ENCODE assay signal across 21 mouse cellular contexts in the genomic region with DNA sequence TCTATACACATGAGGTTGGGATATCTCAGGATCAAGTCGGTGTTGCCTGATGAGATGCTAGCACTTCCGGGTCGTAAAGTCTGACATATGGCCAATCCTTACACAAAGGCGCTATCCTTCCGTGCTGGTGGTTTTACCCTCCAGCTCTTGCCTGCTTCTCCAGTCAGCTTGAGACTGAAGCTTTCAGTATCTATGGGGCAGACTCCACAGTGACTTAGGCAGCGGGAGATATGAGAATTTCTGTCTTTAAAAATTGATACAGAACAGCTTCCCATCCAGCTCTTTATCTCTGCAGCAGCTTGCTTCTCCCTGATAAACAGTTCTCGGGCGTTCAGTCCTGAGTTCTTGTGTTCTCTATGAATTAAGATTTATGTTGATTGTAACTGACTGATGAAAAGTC. TPM values are rescaled to one million over a fixed set of nuclear protein-coding genes. Genes with fewer than 3 reads are reported as not detected.
DNase-seq lines count a peak whose midpoint lies in the region; ATAC-seq and TF ChIP-seq lines count a peak whose summit lies in the region.
"Had no signal": no experiment of that assay in that cellular context is flagged by ENCODE, and none has a peak within 500 bp of the region (broad histone marks: within the 10 kb centered on the region; RNA-seq: fewer than 3 reads in every experiment).

No protein-coding gene starts in this region.

- peak overlapping the region; percentile 65; the same call in 1 of the 2 replicates for H3K27ac ChIP-seq in liver, embryonic 16.5 days (ENCODE audit: low read length)
- no peak overlapping the region for H3K27ac ChIP-seq in heart, embryonic 11.5 days (ENCODE audit: low read depth, low read length)
- H3K27ac ChIP-seq: hindbrain, embryonic 12.5 days; limb, embryonic 10.5 days had no signal

- 28% methylated on average over 8 of the region's 8 CpGs for WGBS in liver, embryonic 16.5 days (ENCODE audit: insufficient replicate concordance)
- WGBS in heart, embryonic 11.5 days (ENCODE audit: insufficient replicate concordance): 63% methylated on average over 8 of the region's 8 CpGs

- H3K36me3 ChIP-seq in E14TG2a.4 (ENCODE audit: insufficient read depth, low read length): no peaks in the 10 kb centered on the region
- H3K36me3 ChIP-seq in liver, embryonic 16.5 days (ENCODE audit: control insufficient read depth, insufficient read depth): no peaks in the 10 kb centered on the region
- no peaks in the 10 kb centered on the region for H3K36me3 ChIP-seq in heart, embryonic 11.5 days (ENCODE audit: control insufficient read depth, insufficient read depth, low read length)
- H3K36me3 ChIP-seq: heart, embryonic 12.5 days; hindbrain, embryonic 12.5 days; limb, embryonic 10.5 days had no signal

- no peaks in the 10 kb centered on the region for H3K9me3 ChIP-seq in E14TG2a.4 (ENCODE audit: low read length)
- no peaks in the 10 kb centered on the region for H3K9me3 ChIP-seq in liver, embryonic 16.5 days (replicated peaks; ENCODE audit: control insufficient read depth, low read length)
- H3K9me3 ChIP-seq in heart, embryonic 11.5 days (replicated peaks; ENCODE audit: control insufficient read depth, low read length): no peaks in the 10 kb centered on the region
- H3K9me3 ChIP-seq: heart, embryonic 12.5 days; hindbrain, embryonic 12.5 days; limb, embryonic 10.5 days; megakaryocyte, embryonic 14.5 days had no signal

- TF ChIP-seq CTCF in E14TG2a.4 (conservative IDR thresholded peaks at IDR 0.05; ENCODE audit: low read length): no peak

- H3K9ac ChIP-seq in liver, embryonic 16.5 days (ENCODE audit: low read depth, low read length): no peak overlapping the region
- H3K9ac ChIP-seq in heart, embryonic 11.5 days (ENCODE audit: low read depth, low read length): no peak overlapping the region
- H3K9ac ChIP-seq: forebrain, postnatal 0 days; heart, embryonic 12.5 days; hindbrain, embryonic 12.5 days had no signal

- peaks cover 28% of the 10 kb centered on the region for H3K4me1 ChIP-seq in E14TG2a.4 (replicated peaks; ENCODE audit: low read depth, low read length)
- peaks cover 19% of the 10 kb centered on the region for H3K4me1 ChIP-seq in liver, embryonic 16.5 days (ENCODE audit: control insufficient read depth, low read depth, low read length)
- H3K4me1 ChIP-seq in heart, embryonic 11.5 days (ENCODE audit: control insufficient read depth, insufficient read depth, low read length): no peaks in the 10 kb centered on the region; the same call in 1 of the 2 replicates

- H3K4me3 ChIP-seq in E14TG2a.4 (replicated peaks; ENCODE audit: low read length): peak overlapping the region; percentile 33
- H3K4me3 ChIP-seq in liver, embryonic 16.5 days (ENCODE audit: low read depth, low read length): no peak overlapping the region; the same call in 1 of the 2 replicates
- no peak overlapping the region for H3K4me3 ChIP-seq in heart, embryonic 11.5 days (ENCODE audit: low read depth, low read length)
- H3K4me3 ChIP-seq: heart, embryonic 12.5 days; hindbrain, embryonic 12.5 days; limb, embryonic 10.5 days; megakaryocyte, embryonic 14.5 days had no signal

- H3K27me3 ChIP-seq in E14TG2a.4 (ENCODE audit: insufficient read depth, low read length): no peaks in the 10 kb centered on the region
- H3K27me3 ChIP-seq in liver, embryonic 16.5 days (ENCODE audit: control insufficient read depth, insufficient read depth, low read depth, low read length): peaks cover 1% of the 10 kb centered on the region; the same call in 1 of the 2 replicates
- H3K27me3 ChIP-seq in heart, embryonic 11.5 days (ENCODE audit: control insufficient read depth, insufficient read depth, low read length): no peaks in the 10 kb centered on the region
- H3K27me3 ChIP-seq: CH12.LX; heart, embryonic 12.5 days; hindbrain, embryonic 12.5 days; megakaryocyte, embryonic 14.5 days had no signal

- DNase-seq in R1 (ENCODE audit: low read depth, low spot score): peak; percentile 55
- DNase-seq in retina, embryonic 14.5 days (ENCODE audit: low spot score): no peak
- DNase-seq in B cell, adult 2 months: no peak
- DNase-seq: adrenal gland, postnatal 25 days; cerebellum, adult 2 months; kidney, adult 9 months; kidney, postnatal 25 days; lung, adult 18-20 months; lung, postnatal 14 days; thymus, postnatal 25 days had no signal

- peak overlapping the region; percentile 19 for H3K4me2 ChIP-seq in liver, embryonic 16.5 days (ENCODE audit: low read depth, low read length)
- H3K4me2 ChIP-seq in heart, embryonic 11.5 days: no peak overlapping the region
- H3K4me2 ChIP-seq: heart, embryonic 12.5 days; hindbrain, embryonic 12.5 days had no signal

- peak; percentile 81 for ATAC-seq in erythroid progenitor cell, adult 5-6 weeks (replicated peaks; ENCODE audit: low FRiP score, poor library complexity, severe bottlenecking)
- peak; percentile 92 for ATAC-seq in liver, embryonic 16.5 days (ENCODE audit: low read depth)
- no peak for ATAC-seq in heart, embryonic 11.5 days (replicated peaks; ENCODE audit: insufficient number of reproducible peaks, low FRiP score, low TSS enrichment)
- ATAC-seq: forebrain, postnatal 0 days; midbrain, embryonic 16.5 days had no signal

RNA-seq across cellular contexts. Expression of gene Aplp2, which starts 14.9 kb away (rescaled TPM):
- 268 and 297 TPM in 2 replicates for total RNA-seq in erythroid progenitor cell, adult 5-6 weeks (2015; ENCODE audit: low replicate concordance)
- 307 and 428 TPM in 2 replicates for total RNA-seq in erythroid progenitor cell, adult 5-6 weeks (2017; ENCODE audit: low replicate concordance)
- polyA plus RNA-seq in liver, embryonic 16.5 days (2015; fragmentation: Nextera tagmentation; extraction: Ambion mirVana): 194 and 198 TPM in 2 replicates
- polyA plus RNA-seq in heart, embryonic 11.5 days (2014; fragmentation: Nextera tagmentation; extraction: Ambion mirVana): 271 and 345 TPM in 2 replicates

RNA-seq across cellular contexts. Expression of gene Prdm10, which starts 53.8 kb away (rescaled TPM):
- 25.6 and 25.9 TPM in 2 replicates for total RNA-seq in erythroid progenitor cell, adult 5-6 weeks (2015; ENCODE audit: low replicate concordance)
- total RNA-seq in erythroid progenitor cell, adult 5-6 weeks (2017; ENCODE audit: low replicate concordance): 30.8 and 32.2 TPM in 2 replicates
- polyA plus RNA-seq in liver, embryonic 16.5 days (2015; fragmentation: Nextera tagmentation; extraction: Ambion mirVana): 2.9 and 3.1 TPM in 2 replicates
- polyA plus RNA-seq in heart, embryonic 11.5 days (2014; fragmentation: Nextera tagmentation; extraction: Ambion mirVana): 4.7 and 5.5 TPM in 2 replicates
